Mouse (Mus musculus): ENCODE measurements around the gene P2rx4.
A peak's percentile ranks its signal among the peaks of the same experiment; 100 is the strongest.
"Not testable (repeated sequence)": the region's sequence is repeated elsewhere in the genome, so short reads cannot be mapped to it uniquely, and the experiment has no call there.

Gene P2rx4

GRCm38 (mm10) chr5:122707276-122708181, at the start of gene P2rx4:
TSS of gene P2rx4 (plus strand) at chr5:122707544.
- peak; percentile 88 for DNase-seq

GRCm38 (mm10) chr5:122662501-122662900, 44.8 kb upstream of the P2rx4 start:
- no peak for DNase-seq

GRCm38 (mm10) chr5:122665036-122665435, 42.3 kb upstream of the P2rx4 start:
- no peak for DNase-seq

GRCm38 (mm10) chr5:122668981-122669897, 38.1 kb upstream of the P2rx4 start:
- DNase-seq, result no peak

- DNase-seq, result not testable (repeated sequence)
These were observed 35.7 kb upstream of the P2rx4 start for GRCm38 (mm10) chr5:122671641-122672040.

- DNase-seq, result no peak
These were observed 35.0 kb upstream of the P2rx4 start for GRCm38 (mm10) chr5:122672298-122672697.

GRCm38 (mm10) chr5:122676002-122676401, 31.3 kb upstream of the P2rx4 start:
- no peak for DNase-seq

GRCm38 (mm10) chr5:122677983-122678382, 29.4 kb upstream of the P2rx4 start:
- DNase-seq, result no peak

- no peak for DNase-seq
These were observed 27.5 kb upstream of the P2rx4 start for GRCm38 (mm10) chr5:122679881-122680280.

GRCm38 (mm10) chr5:122681276-122681675, 26.1 kb upstream of the P2rx4 start:
- DNase-seq, result no peak

GRCm38 (mm10) chr5:122683926-122684325, 23.4 kb upstream of the P2rx4 start:
- no peak for DNase-seq

- DNase-seq, result no peak
These were observed 20.0 kb upstream of the P2rx4 start for GRCm38 (mm10) chr5:122687391-122687790.

GRCm38 (mm10) chr5:122689153-122689552, 18.2 kb upstream of the P2rx4 start:
- DNase-seq, result no peak

- no peak for DNase-seq
These were observed 16.9 kb upstream of the P2rx4 start for GRCm38 (mm10) chr5:122690486-122690885.

- no peak for DNase-seq
These were observed 13.7 kb upstream of the P2rx4 start for GRCm38 (mm10) chr5:122693431-122694207.

- no peak for DNase-seq
These were observed 11.8 kb upstream of the P2rx4 start for GRCm38 (mm10) chr5:122695516-122695915.

- DNase-seq, result no peak
These were observed 9.2 kb upstream of the P2rx4 start for GRCm38 (mm10) chr5:122698041-122698700.

- no peak for DNase-seq
These were observed 8.7 kb upstream of the P2rx4 start for GRCm38 (mm10) chr5:122698701-122699060.

GRCm38 (mm10) chr5:122700109-122700836, 7.1 kb upstream of the P2rx4 start:
- DNase-seq, result no peak

GRCm38 (mm10) chr5:122700837-122701212, 6.5 kb upstream of the P2rx4 start:
- DNase-seq, result no peak

- DNase-seq, result no peak
These were observed 5.2 kb upstream of the P2rx4 start for GRCm38 (mm10) chr5:122702156-122702555.

- no peak for DNase-seq
These were observed 3.8 kb upstream of the P2rx4 start for GRCm38 (mm10) chr5:122703574-122703973.
